Mouse (Mus musculus) midbrain, embryonic 16.5 days (tissue): ENCODE results near the gene Lcn9. TPM values are rescaled to one million over a fixed set of nuclear protein-coding genes. Genes with fewer than 3 reads are reported as not detected.

ENCODE experiments used
- ATAC-seq: fragments of 200-750 bp; cut with Nextera tagmentation; 2 replicates; pipeline ENCODE4 v1.8.0; 2017; ENCODE audit warnings: moderate TSS enrichment
- H3K27ac ChIP-seq: fragments of 300-500 bp; sonication (generic); 2 replicates; pipeline ENCODE4 v1.5.1; 2014; ENCODE audit warnings: mild to moderate bottlenecking, low read length, mixed read lengths
- H3K27me3 ChIP-seq: fragments of 300-500 bp; sonication (generic); 2 replicates; pipeline ENCODE4 v1.6.1; 2014; ENCODE audit warnings: low read depth, low read length, mixed read lengths; ENCODE audit not compliant: control insufficient read depth, insufficient read depth
- H3K36me3 ChIP-seq: fragments of 300-500 bp; sonication (generic); 2 replicates; pipeline ENCODE4 v1.6.1; 2014; ENCODE audit warnings: mild to moderate bottlenecking, low read length, moderate library complexity, mixed read lengths; ENCODE audit not compliant: control insufficient read depth, insufficient read depth
- H3K4me1 ChIP-seq: fragments of 300-500 bp; sonication (generic); 2 replicates; pipeline ENCODE4 v1.6.1; 2014; ENCODE audit warnings: mild to moderate bottlenecking, low read length, mixed read lengths; ENCODE audit not compliant: control insufficient read depth, insufficient read depth
- H3K4me2 ChIP-seq: fragments of 300-500 bp; sonication (generic); 2 replicates; pipeline ENCODE4 v1.6.1; 2014; ENCODE audit warnings: mild to moderate bottlenecking, low read length, mixed read lengths
- H3K4me3 ChIP-seq: fragments of 300-500 bp; sonication (generic); 2 replicates; pipeline ENCODE4 v1.5.1; 2014; ENCODE audit warnings: low read depth, mild to moderate bottlenecking, low read length, moderate library complexity, mixed read lengths
- H3K9ac ChIP-seq: fragments of 300-500 bp; sonication (generic); 2 replicates; pipeline ENCODE4 v1.6.1; 2014; ENCODE audit warnings: low read depth, low read length, mixed read lengths
- H3K9me3 ChIP-seq: fragments of 300-500 bp; sonication (generic); replicated peaks from 2 replicates; pipeline ENCODE4 v1.6.1; 2014; ENCODE audit warnings: mild to moderate bottlenecking, low read length, mixed read lengths; ENCODE audit not compliant: control insufficient read depth, poor library complexity, severe bottlenecking
- WGBS: fragments of 180-500 bp; shearing (Covaris S2); extraction: QIAGEN DNeasy Blood & Tissue Kit; methylation state at CpG from one replicate; pipeline ENCODE4 v1.1.7; 2014; 5-methylcytosine and 5-hydroxymethylcytosine counted together
- polyA plus RNA-seq: library from polyadenylated mRNA; unstranded; fragments of >200 nt; fragmentation: Nextera tagmentation; extraction: Ambion mirVana; gene quantifications from 2 replicates; pipeline ENCODE4 v1.2.1, GENCODE M21; 2015

Gene Lcn9
- not detected in 2 replicates for polyA plus RNA-seq

GRCm38 (mm10) chr2:25822806-25823205, at the start of gene Lcn9:
Gene Lcn9, plus strand, starts transcription at chr2:25823153.
- ATAC-seq, result no peak
- Histone ChIP-seq H3K27ac (no peak within 1 kb of the TSS), H3K9me3 (no peaks in the 10 kb centered on the region), H3K27me3 (no peaks in the 10 kb centered on the region), H3K9ac (no peak within 1 kb of the TSS), H3K4me1 (no peaks in the 10 kb centered on the region), H3K4me2 (no peak within 1 kb of the TSS), H3K36me3 (no peaks in the 10 kb centered on the region), H3K4me3 (no peak within 1 kb of the TSS)
- WGBS, result 75% methylated on average over 1 of the region's 1 CpGs

GRCm38 (mm10) chr2:25773507-25773906, 49.4 kb upstream of the Lcn9 start:
- no peaks in the 10 kb centered on the region for H3K27me3 ChIP-seq
- no peaks in the 10 kb centered on the region for H3K9me3 ChIP-seq
- H3K4me3 ChIP-seq, result no peak overlapping the region
- H3K4me2 ChIP-seq, result no peak overlapping the region
- ATAC-seq, result no peak
- H3K27ac ChIP-seq, result no peak overlapping the region
- no peak overlapping the region for H3K9ac ChIP-seq
- H3K36me3 ChIP-seq, result no peaks in the 10 kb centered on the region
- no peaks in the 10 kb centered on the region for H3K4me1 ChIP-seq
- 81% methylated on average over 2 of the region's 2 CpGs for WGBS

- H3K9me3 ChIP-seq, result no peaks in the 10 kb centered on the region
- no peak overlapping the region for H3K27ac ChIP-seq
- H3K4me3 ChIP-seq, result no peak overlapping the region
- H3K4me1 ChIP-seq, result no peaks in the 10 kb centered on the region
- WGBS, result 93% methylated on average over 2 of the region's 2 CpGs
- H3K9ac ChIP-seq, result no peak overlapping the region
- H3K4me2 ChIP-seq, result no peak overlapping the region
- H3K27me3 ChIP-seq, result no peaks in the 10 kb centered on the region
- no peaks in the 10 kb centered on the region for H3K36me3 ChIP-seq
- ATAC-seq, result no peak
Observed at GRCm38 (mm10) chr2:25774640-25775039, 48.3 kb upstream of the Lcn9 start.

GRCm38 (mm10) chr2:25775991-25776390, 47.0 kb upstream of the Lcn9 start:
- no peaks in the 10 kb centered on the region for H3K27me3 ChIP-seq
- no peaks in the 10 kb centered on the region for H3K9me3 ChIP-seq
- H3K4me2 ChIP-seq, result no peak overlapping the region
- no peak overlapping the region for H3K9ac ChIP-seq
- WGBS, result 48% methylated on average over 3 of the region's 3 CpGs
- H3K4me1 ChIP-seq, result no peaks in the 10 kb centered on the region
- no peaks in the 10 kb centered on the region for H3K36me3 ChIP-seq
- no peak overlapping the region for H3K27ac ChIP-seq
- ATAC-seq, result no peak
- H3K4me3 ChIP-seq, result no peak overlapping the region

- no peaks in the 10 kb centered on the region for H3K27me3 ChIP-seq
- H3K36me3 ChIP-seq, result no peaks in the 10 kb centered on the region
- ATAC-seq, result no peak
- H3K4me2 ChIP-seq, result no peak within 1 kb of the TSS
- WGBS, result 88% methylated on average over 1 of the region's 1 CpGs
- H3K9ac ChIP-seq, result no peak within 1 kb of the TSS
- H3K4me1 ChIP-seq, result no peaks in the 10 kb centered on the region
- no peak within 1 kb of the TSS for H3K27ac ChIP-seq
- no peaks in the 10 kb centered on the region for H3K9me3 ChIP-seq
- no peak within 1 kb of the TSS for H3K4me3 ChIP-seq
Observed at GRCm38 (mm10) chr2:25776717-25777116, 46.2 kb upstream of the Lcn9 start, which contains the start of gene Lcn11. Gene Lcn11, plus strand, starts transcription at chr2:25777017.

GRCm38 (mm10) chr2:25779076-25779475, 43.9 kb upstream of the Lcn9 start:
- WGBS, result 86% methylated on average over 9 of the region's 9 CpGs
- H3K9ac ChIP-seq, result no peak overlapping the region
- no peak overlapping the region for H3K27ac ChIP-seq
- no peak for ATAC-seq
- no peaks in the 10 kb centered on the region for H3K27me3 ChIP-seq
- H3K9me3 ChIP-seq, result no peaks in the 10 kb centered on the region
- H3K4me3 ChIP-seq, result no peak overlapping the region
- no peak overlapping the region for H3K4me2 ChIP-seq
- no peaks in the 10 kb centered on the region for H3K36me3 ChIP-seq
- no peaks in the 10 kb centered on the region for H3K4me1 ChIP-seq

- ATAC-seq, result no peak
- no peaks in the 10 kb centered on the region for H3K27me3 ChIP-seq
- H3K36me3 ChIP-seq, result no peaks in the 10 kb centered on the region
- no peak overlapping the region for H3K9ac ChIP-seq
- H3K27ac ChIP-seq, result no peak overlapping the region
- H3K9me3 ChIP-seq, result no peaks in the 10 kb centered on the region
- WGBS, result 69% methylated on average over 4 of the region's 4 CpGs
- H3K4me3 ChIP-seq, result no peak overlapping the region
- no peaks in the 10 kb centered on the region for H3K4me1 ChIP-seq
- H3K4me2 ChIP-seq, result no peak overlapping the region
Observed at GRCm38 (mm10) chr2:25780921-25781320, 42.0 kb upstream of the Lcn9 start.

- 78% methylated on average over 3 of the region's 3 CpGs for WGBS
- no peaks in the 10 kb centered on the region for H3K36me3 ChIP-seq
- no peak within 1 kb of the TSS for H3K4me2 ChIP-seq
- no peak within 1 kb of the TSS for H3K9ac ChIP-seq
- H3K9me3 ChIP-seq, result no peaks in the 10 kb centered on the region
- no peak for ATAC-seq
- H3K27ac ChIP-seq, result no peak within 1 kb of the TSS
- no peak within 1 kb of the TSS for H3K4me3 ChIP-seq
- H3K4me1 ChIP-seq, result no peaks in the 10 kb centered on the region
- no peaks in the 10 kb centered on the region for H3K27me3 ChIP-seq
Observed at GRCm38 (mm10) chr2:25781957-25782356, 41.0 kb upstream of the Lcn9 start, which contains the start of gene Gm13539. Gene Gm13539, plus strand, starts transcription at chr2:25782257.

- no peak overlapping the region for H3K4me3 ChIP-seq
Observed at GRCm38 (mm10) chr2:25785573-25786322, 37.2 kb upstream of the Lcn9 start.

More at GRCm38 (mm10) chr2:25785573-25786322, 37.2 kb upstream of the Lcn9 start:
- no peaks in the 10 kb centered on the region for H3K36me3 ChIP-seq
- no peaks in the 10 kb centered on the region for H3K27me3 ChIP-seq
- ATAC-seq, result no peak
- H3K4me1 ChIP-seq, result no peaks in the 10 kb centered on the region
- no peak overlapping the region for H3K27ac ChIP-seq
- H3K4me2 ChIP-seq, result no peak overlapping the region
- no peak overlapping the region for H3K9ac ChIP-seq
- no peaks in the 10 kb centered on the region for H3K9me3 ChIP-seq
- WGBS, result 67% methylated on average over 5 of the region's 5 CpGs
